Comparison of ENCODE assay signal across 8 mouse cellular contexts in the genomic region with DNA sequence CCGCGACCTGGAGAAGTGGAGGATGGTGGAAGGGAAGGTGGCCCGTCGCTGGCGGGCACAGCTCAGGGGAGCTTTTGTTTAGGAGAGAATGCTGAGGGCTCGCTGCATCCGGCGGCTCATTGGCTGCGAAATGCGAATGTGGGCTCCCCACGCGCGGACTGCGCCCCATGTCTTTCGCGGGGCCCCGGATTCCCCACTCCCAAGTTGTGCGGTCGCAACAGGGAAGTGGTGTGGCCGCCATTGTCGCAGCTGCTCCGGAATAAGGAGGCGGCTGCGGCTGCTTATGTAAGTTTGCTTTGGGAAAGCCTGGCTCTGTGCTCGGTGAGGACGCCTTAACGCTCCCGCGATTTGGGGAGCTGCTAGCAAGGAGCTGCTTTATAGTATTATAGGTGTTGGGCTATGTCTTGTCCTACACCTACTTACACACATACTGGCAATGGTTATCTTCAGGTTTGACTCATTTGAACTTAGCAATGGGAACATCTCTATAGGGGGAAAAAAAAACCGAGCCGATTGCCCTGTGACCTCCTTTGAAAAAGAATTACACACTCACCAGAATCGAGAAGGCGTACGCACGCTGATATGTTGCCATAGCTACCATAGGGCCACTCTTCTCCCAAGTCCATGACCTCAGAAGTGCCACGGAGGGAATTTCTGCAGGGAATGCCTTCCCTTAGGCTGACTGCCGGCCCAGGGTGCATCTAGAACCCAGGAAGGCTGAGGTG. TPM values are rescaled to one million over a fixed set of nuclear protein-coding genes. Genes with fewer than 3 reads are reported as not detected.
DNase-seq lines count a peak whose midpoint lies in the region; ATAC-seq lines count a peak whose summit lies in the region.

No protein-coding gene starts in this region.

- H3K9me3 ChIP-seq in forebrain, embryonic 15.5 days, result no peaks in the 10 kb centered on the region
- H3K9me3 ChIP-seq in neural tube, embryonic 14.5 days (ENCODE audit: control insufficient read depth, low read length), result no peaks in the 10 kb centered on the region

- peak; percentile 80 for DNase-seq in MN1 (ENCODE audit: low spot score)
- peak; percentile 79 for DNase-seq in cerebellum, adult 11-12 months
- peak; percentile 72 to 78 for DNase-seq in heart, postnatal 36 days
- DNase-seq in layer of hippocampus, adult 11-12 months (ENCODE audit: low spot score), result peak; percentile 71
- DNase-seq in lung, adult 18-20 months, result peak; percentile 64 to 70
- peak; percentile 67 for DNase-seq in thymus, postnatal 25 days

- H3K27ac ChIP-seq in forebrain, embryonic 15.5 days (replicated peaks), result peak overlapping the region; percentile 99
- peak overlapping the region; percentile 100 for H3K27ac ChIP-seq in neural tube, embryonic 14.5 days (ENCODE audit: low read depth, low read length)

- H3K4me3 ChIP-seq in forebrain, embryonic 15.5 days, result peak overlapping the region; percentile 87
- H3K4me3 ChIP-seq in neural tube, embryonic 14.5 days (ENCODE audit: low read depth, low read length), result peak overlapping the region; percentile 66

- H3K4me1 ChIP-seq in forebrain, embryonic 15.5 days, result peaks cover 15% of the 10 kb centered on the region
- H3K4me1 ChIP-seq in neural tube, embryonic 14.5 days (ENCODE audit: control insufficient read depth, insufficient read depth, low read length), result peaks cover 11% of the 10 kb centered on the region

- intact Hi-C loops in heart, postnatal 36 days (cut with DNase I), result loop anchor here (1.0 to 10.0 kb wide), 3 partner anchors 33 to 1621 kb away; partner anchors contain the start of genes Akain1, Myl12a and Myom1

- peak overlapping the region; percentile 89 for H3K9ac ChIP-seq in forebrain, embryonic 15.5 days (replicated peaks)
- H3K9ac ChIP-seq in neural tube, embryonic 14.5 days (replicated peaks; ENCODE audit: low read depth, low read length), result peak overlapping the region; percentile 74

- H3K36me3 ChIP-seq in forebrain, embryonic 15.5 days, result peaks cover 18% of the 10 kb centered on the region
- H3K36me3 ChIP-seq in neural tube, embryonic 14.5 days (ENCODE audit: control insufficient read depth, insufficient read depth, low read length), result peaks cover 6% of the 10 kb centered on the region; the same call in 1 of the 2 replicates

- under 1% methylated on average over 37 of the region's 37 CpGs for WGBS in forebrain, embryonic 15.5 days
- WGBS in neural tube, embryonic 14.5 days, result under 1% methylated on average over 37 of the region's 37 CpGs

- no peaks in the 10 kb centered on the region for H3K27me3 ChIP-seq in forebrain, embryonic 15.5 days
- H3K27me3 ChIP-seq in neural tube, embryonic 14.5 days (ENCODE audit: control insufficient read depth, insufficient read depth, low read length), result no peaks in the 10 kb centered on the region

- peak; percentile 35 for ATAC-seq in forebrain, embryonic 15.5 days (replicated peaks)
- peak; percentile 9 for ATAC-seq in neural tube, embryonic 14.5 days (ENCODE audit: low read depth)

- H3K4me2 ChIP-seq in forebrain, embryonic 15.5 days (replicated peaks), result peak overlapping the region; percentile 94
- H3K4me2 ChIP-seq in neural tube, embryonic 14.5 days (ENCODE audit: low read depth, low read length), result peak overlapping the region; percentile 92

RNA-seq across cellular contexts. Expression of gene Zbtb14, which starts 1.3 kb away (rescaled TPM):
- polyA plus RNA-seq in forebrain, embryonic 15.5 days (2015; fragmentation: Nextera tagmentation; extraction: Ambion mirVana), result 36.3 and 38.2 TPM in 2 replicates
- total RNA-seq in heart, postnatal 36 days (2021), result 10 to 100 TPM; 11.8 to 11.9 TPM
- 23.2 and 31.4 TPM in 2 replicates for polyA plus RNA-seq in neural tube, embryonic 14.5 days (2014; fragmentation: Nextera tagmentation; extraction: Ambion mirVana)

RNA-seq across cellular contexts. Expression of gene Akain1, which starts 55.0 kb away (rescaled TPM):
- polyA plus RNA-seq in forebrain, embryonic 15.5 days (2015; fragmentation: Nextera tagmentation; extraction: Ambion mirVana), result 0.13 and 0.36 TPM in 2 replicates
- not detected for total RNA-seq in heart, postnatal 36 days (2021)
- polyA plus RNA-seq in neural tube, embryonic 14.5 days (2014; fragmentation: Nextera tagmentation; extraction: Ambion mirVana), result 3.0 and 3.3 TPM in 2 replicates

Comparison
In these comparisons a context has a peak if more than half of its experiments do, and no peak if none do; other contexts are left out.
1. Peak in every context shown above with its lines: DNase-seq, ATAC-seq, H3K4me3 ChIP-seq and H3K27ac ChIP-seq.